Mouse (Mus musculus): ENCODE measurements at regions not wholly inside any gene's neighbourhood (a gene's known extent, or its start where the extent isn't known, plus 50 kb on each side); places are given as distances from the start of the nearest gene placed in this dataset.

GRCm38 (mm10) chr14:89405011-89405712 lies 934.0 kb upstream of the Pcdh20 start:
- no peak for DNase-seq

- DNase-seq: no peak
Measured at GRCm38 (mm10) chr14:89402568-89403339, 931.6 kb upstream of the Pcdh20 start.

DNA sequence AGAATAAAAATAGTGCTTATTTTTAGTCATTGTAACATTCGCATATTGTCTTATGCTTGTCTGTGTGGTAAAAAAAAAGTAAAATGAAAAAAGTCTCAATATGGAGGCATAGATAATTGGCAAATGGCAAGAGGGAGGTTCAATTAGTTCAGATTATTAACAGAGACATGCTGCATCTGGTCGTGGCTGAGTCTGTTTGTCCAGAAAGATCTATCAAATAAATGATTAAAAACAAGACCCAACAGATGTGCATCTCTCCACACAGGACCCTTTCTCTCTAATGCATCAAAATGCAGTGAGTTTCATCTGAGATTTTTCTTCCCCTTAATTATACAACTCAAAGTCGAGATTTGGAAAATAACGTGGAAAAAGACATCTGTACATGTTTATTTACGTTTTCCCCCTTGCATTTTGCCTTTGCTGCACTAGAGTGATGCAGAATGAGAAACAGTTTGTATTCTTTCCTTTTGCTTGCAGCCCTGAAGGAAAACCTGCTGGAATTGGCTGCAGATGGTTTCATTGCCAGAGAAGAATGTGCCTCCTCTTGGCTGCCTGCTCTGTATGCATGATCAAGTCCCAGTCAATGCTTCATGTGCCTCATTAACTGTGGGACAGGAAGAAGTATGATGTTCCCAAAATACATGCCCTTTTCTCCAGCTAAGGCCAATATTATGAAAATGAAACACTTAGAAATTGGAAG lies 886.0 kb upstream of the Pcdh20 start:
- peak in 1 of 2 experiments; percentile 5 for DNase-seq

DNA sequence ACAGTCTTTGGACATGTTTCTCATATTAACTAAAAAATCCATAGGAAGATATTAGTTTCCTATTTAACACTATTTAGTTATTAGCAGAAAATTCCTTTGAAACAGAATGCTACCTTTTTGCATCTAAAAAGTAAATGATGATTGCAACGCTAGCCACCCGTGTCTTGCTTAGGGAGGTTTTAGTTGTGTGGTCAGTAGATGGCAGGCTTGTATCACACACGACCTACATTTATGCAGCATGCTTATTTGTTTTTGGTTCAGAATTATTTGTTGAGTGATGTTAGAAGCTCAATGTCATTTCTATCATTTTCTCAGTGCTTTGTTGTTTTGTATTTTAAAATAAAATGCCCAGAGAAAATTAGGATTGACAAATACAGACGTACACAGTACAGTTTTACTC lies 876.8 kb upstream of the Pcdh20 start:
- peak; percentile 40 to 52 for DNase-seq

DNA sequence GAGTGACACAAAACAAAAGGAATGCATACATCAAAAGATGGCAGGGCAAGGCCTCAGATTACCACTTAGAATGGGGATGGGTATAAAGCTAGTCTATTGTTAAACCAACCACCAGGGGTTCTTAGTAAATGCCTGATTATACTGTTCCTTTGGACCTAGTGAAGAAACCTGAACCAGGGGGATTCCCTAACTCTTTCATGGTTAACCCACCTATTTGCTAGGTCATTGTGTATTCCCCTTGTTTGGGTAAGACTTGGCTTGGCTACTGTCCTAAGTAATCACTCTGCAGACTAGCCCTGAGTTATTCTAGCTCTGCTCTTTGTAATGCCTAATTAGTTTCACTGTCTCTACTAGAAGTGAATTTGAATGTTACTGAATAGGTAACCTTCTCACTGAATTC lies 853.9 kb upstream of the Pcdh20 start:
- DNase-seq: no peak

GRCm38 (mm10) chr14:89308506-89308905 lies 837.3 kb upstream of the Pcdh20 start:
- DNase-seq: no peak

Data from cerebellum, postnatal 14 days (tissue).